Mouse (Mus musculus) liver, embryonic 12.5 days (tissue): ENCODE data around the gene Iqschfp. TPM values are rescaled to one million over a fixed set of nuclear protein-coding genes. Genes with fewer than 3 reads are reported as not detected.

Experiments
- ATAC-seq: fragments of 200-750 bp; cut with Nextera tagmentation; 2 replicates; pipeline ENCODE4 v1.8.0; 2017; ENCODE audit warnings: moderate number of reproducible peaks, mild to moderate bottlenecking, moderate library complexity
- H3K27ac ChIP-seq: fragments of 300-500 bp; sonication (generic); 2 replicates; pipeline ENCODE4 v1.5.1; 2016; ENCODE audit warnings: mild to moderate bottlenecking
- H3K27me3 ChIP-seq: fragments of 300-500 bp; sonication (generic); replicated peaks from 2 replicates; pipeline ENCODE4 v1.6.1; 2016; ENCODE audit warnings: mild to moderate bottlenecking, moderate library complexity
- H3K36me3 ChIP-seq: fragments of 300-500 bp; sonication (generic); 2 replicates; pipeline ENCODE4 v1.6.1; 2016; ENCODE audit warnings: mild to moderate bottlenecking, moderate library complexity
- H3K4me1 ChIP-seq: fragments of 300-500 bp; sonication (generic); 2 replicates; pipeline ENCODE4 v1.6.1; 2016
- H3K4me2 ChIP-seq: fragments of 300-500 bp; sonication (generic); 2 replicates; pipeline ENCODE4 v1.6.1; 2016; ENCODE audit warnings: mild to moderate bottlenecking, moderate library complexity
- H3K4me3 ChIP-seq: fragments of 300-500 bp; sonication (generic); 2 replicates; pipeline ENCODE4 v1.5.1; 2016; ENCODE audit warnings: mild to moderate bottlenecking, moderate library complexity
- H3K9ac ChIP-seq: fragments of 300-500 bp; sonication (generic); 2 replicates; pipeline ENCODE4 v1.6.1; 2016; ENCODE audit warnings: mild to moderate bottlenecking, moderate library complexity
- H3K9me3 ChIP-seq: fragments of 300-500 bp; sonication (generic); replicated peaks from 2 replicates; pipeline ENCODE4 v1.6.1; 2016; ENCODE audit warnings: mild to moderate bottlenecking, moderate library complexity
- WGBS: fragments of 180-500 bp; shearing (Covaris S2); methylation state at CpG from one replicate; pipeline ENCODE4 v1.1.7; 2016; ENCODE audit not compliant: insufficient replicate concordance; 5-methylcytosine and 5-hydroxymethylcytosine counted together
- polyA plus RNA-seq: library from polyadenylated mRNA; unstranded; fragments of >200 nt; fragmentation: Nextera tagmentation; extraction: Ambion mirVana; gene quantifications from 2 replicates; pipeline ENCODE4 v1.2.1, GENCODE M21; 2016

The Iqschfp gene
- polyA plus RNA-seq, 1 experiment from 2014 or later = not detected

DNA sequence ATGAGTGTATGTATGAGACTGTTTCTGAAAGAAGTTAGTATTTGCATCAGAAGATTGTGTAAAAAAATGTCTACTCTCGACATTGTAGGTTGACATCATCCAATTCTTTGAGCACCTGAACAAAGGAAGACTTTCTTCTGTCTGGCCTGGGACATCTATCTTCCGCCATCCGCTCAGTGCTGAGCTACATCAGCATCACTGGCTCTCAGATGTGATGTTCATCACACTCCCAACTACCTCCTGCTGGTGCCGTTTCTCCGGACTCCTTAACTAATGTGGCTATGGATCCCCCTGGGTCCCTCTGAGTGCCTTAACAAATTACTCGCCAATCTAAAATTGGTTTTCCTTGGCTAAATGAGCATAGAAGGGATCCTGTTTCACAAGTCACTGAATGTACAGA, 772.3 kb downstream of the Iqschfp start:
- H3K27ac ChIP-seq = no peak overlapping the region
- no peaks in the 10 kb centered on the region for H3K27me3 ChIP-seq
- no peaks in the 10 kb centered on the region for H3K4me1 ChIP-seq
- 83% methylated on average over 6 of the region's 6 CpGs for WGBS
- no peak overlapping the region for H3K4me3 ChIP-seq
- no peaks in the 10 kb centered on the region for H3K36me3 ChIP-seq
- no peaks in the 10 kb centered on the region for H3K9me3 ChIP-seq
- ATAC-seq = no peak
- no peak overlapping the region for H3K9ac ChIP-seq
- no peak overlapping the region for H3K4me2 ChIP-seq

DNA sequence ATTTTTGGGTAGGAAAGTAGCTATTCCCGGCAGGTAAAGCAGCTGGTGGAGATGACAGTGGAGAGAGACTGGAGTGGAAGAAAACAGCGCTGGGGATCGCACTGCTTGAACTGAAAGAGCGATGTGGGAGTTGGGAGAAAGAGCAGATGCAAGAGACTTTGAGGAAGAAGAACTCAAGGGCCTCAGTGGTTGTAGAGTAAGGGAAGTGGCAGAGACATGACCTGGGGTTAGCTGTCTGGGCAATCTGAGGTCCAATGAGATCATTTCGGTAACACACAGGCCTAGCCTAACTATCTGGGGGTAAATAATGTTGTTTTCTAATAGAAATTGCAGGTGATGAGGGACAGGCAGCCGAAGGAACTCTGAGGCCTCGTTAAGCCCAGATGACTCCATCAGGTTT, 774.3 kb downstream of the Iqschfp start:
- ATAC-seq = no peak
- no peak overlapping the region for H3K27ac ChIP-seq
- H3K4me2 ChIP-seq = no peak overlapping the region
- H3K9me3 ChIP-seq = no peaks in the 10 kb centered on the region
- H3K9ac ChIP-seq = no peak overlapping the region
- H3K27me3 ChIP-seq = no peaks in the 10 kb centered on the region
- H3K4me3 ChIP-seq = no peak overlapping the region
- H3K36me3 ChIP-seq = no peaks in the 10 kb centered on the region
- 62% methylated on average over 7 of the region's 7 CpGs for WGBS
- H3K4me1 ChIP-seq = no peaks in the 10 kb centered on the region

DNA sequence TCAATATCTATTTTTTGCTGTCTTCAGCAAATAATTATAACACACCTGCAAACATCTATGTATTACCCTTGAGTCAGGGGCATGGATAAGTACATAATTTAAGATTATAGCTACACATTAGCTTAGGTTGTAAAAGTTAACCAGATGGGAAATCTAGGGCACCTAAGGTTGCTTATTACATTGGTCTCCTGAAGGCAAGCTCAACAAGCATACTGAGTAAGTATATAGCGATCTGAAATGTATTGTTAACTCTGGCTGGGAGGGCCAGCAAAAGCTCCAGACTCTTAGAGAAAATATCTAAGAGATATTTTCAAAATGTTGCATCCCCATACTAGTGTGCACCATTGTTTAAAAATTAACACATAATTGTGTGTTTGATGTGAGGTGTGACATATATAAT, 775.8 kb downstream of the Iqschfp start:
- no peaks in the 10 kb centered on the region for H3K27me3 ChIP-seq
- H3K4me3 ChIP-seq = no peak overlapping the region
- H3K4me2 ChIP-seq = no peak overlapping the region
- H3K4me1 ChIP-seq = no peaks in the 10 kb centered on the region
- no peak for ATAC-seq
- no peaks in the 10 kb centered on the region for H3K36me3 ChIP-seq
- H3K9ac ChIP-seq = no peak overlapping the region
- WGBS = 80% methylated on average over 1 of the region's 1 CpGs
- no peaks in the 10 kb centered on the region for H3K9me3 ChIP-seq
- H3K27ac ChIP-seq = no peak overlapping the region

DNA sequence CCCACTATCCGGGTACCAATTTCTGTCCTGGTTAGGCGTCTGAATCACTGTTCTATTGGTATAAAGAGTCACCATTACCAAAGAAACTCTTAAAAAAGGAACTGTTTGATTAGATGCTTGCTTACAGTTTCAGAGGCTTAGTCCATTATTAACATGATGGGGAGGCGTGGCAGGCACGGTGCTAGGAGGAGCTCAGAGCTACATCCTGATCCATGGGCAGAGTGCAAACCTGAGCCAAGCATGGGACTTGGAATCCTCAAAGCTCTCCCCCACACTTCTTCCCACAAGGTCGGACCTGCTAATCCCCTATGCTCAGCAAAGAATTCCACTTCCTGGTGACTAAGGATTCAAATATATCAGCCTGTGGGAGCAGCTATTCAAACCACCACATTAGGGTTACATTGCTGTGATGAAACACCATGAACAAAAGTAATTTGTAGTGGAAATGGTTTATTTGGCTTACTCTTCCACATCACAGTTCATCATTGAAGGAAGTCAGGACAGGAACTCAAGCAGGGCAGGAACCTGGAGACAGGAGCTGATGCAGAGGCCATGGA, 777.5 kb downstream of the Iqschfp start:
- no peak overlapping the region for H3K4me3 ChIP-seq
- H3K4me1 ChIP-seq = no peaks in the 10 kb centered on the region
- no peak overlapping the region for H3K9ac ChIP-seq
- no peaks in the 10 kb centered on the region for H3K27me3 ChIP-seq
- H3K27ac ChIP-seq = no peak overlapping the region
- no peaks in the 10 kb centered on the region for H3K9me3 ChIP-seq
- no peak overlapping the region for H3K4me2 ChIP-seq
- no peak for ATAC-seq
- WGBS = 68% methylated on average over 5 of the region's 5 CpGs
- no peaks in the 10 kb centered on the region for H3K36me3 ChIP-seq

DNA sequence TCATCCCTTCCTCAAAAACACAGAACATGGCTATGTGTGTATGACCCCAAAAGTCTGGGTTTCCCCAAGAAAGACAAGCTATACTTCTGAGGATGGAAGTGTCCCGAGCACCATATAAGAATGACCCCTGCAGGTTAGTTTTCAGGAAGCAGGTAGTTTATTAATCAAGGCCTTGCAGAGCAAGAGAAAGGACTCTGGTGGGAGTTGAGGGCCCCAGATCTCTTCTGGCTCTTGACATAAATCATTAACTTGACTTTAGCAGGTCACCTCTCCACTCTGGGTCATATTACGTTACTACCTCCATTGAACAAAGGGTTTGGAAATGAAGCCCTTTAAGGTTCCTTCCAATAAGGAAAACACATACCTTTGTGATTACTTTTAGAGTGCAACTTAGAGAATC, 782.7 kb downstream of the Iqschfp start:
- H3K9ac ChIP-seq = no peak overlapping the region
- H3K4me1 ChIP-seq = peaks cover 29% of the 10 kb centered on the region
- no peak overlapping the region for H3K4me2 ChIP-seq
- no peaks in the 10 kb centered on the region for H3K27me3 ChIP-seq
- WGBS = 65% methylated on average over 2 of the region's 2 CpGs
- ATAC-seq = no peak
- H3K4me3 ChIP-seq = no peak overlapping the region
- H3K36me3 ChIP-seq = no peaks in the 10 kb centered on the region
- H3K27ac ChIP-seq = no peak overlapping the region
- H3K9me3 ChIP-seq = no peaks in the 10 kb centered on the region

DNA sequence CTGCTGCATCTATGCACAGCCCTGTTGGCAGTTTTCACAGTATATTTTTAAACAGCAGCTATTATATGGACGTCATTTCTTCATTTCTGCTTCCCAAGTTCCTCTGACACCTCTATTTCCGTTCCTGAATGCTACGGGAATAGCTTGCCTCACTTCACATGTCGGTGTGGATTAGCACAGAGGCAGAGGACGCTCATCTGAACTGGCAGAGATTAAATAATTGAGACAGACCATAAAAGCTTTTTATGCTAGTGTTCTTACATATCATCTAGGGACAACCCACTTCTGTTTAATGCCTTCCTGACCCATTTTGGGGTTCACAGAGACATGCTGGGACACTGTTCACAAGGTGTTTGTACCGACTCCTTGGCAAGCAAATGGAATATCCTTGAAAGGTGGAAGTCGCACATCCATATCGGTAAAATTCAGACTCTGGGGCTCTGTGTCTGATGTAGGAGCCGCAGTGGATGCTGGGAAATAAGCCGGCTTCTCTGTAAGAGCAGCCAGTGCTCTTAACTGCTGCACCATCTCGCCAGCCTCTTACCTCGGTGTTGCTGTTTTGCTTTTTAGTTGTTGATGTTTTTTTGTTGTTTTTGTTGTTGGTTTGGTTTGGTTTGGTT, 783.3 kb downstream of the Iqschfp start:
- no peak for ATAC-seq
- no peak overlapping the region for H3K4me2 ChIP-seq
- WGBS = 77% methylated on average over 12 of the region's 12 CpGs

More for the DNA sequence above, 783.3 kb downstream of the Iqschfp start:
- Histone ChIP-seq H3K9ac (no peak overlapping the region), H3K36me3 (no peaks in the 10 kb centered on the region), H3K4me3 (no peak overlapping the region), H3K27ac (no peak overlapping the region), H3K9me3 (no peaks in the 10 kb centered on the region), H3K4me1 (peaks cover 29% of the 10 kb centered on the region), H3K27me3 (no peaks in the 10 kb centered on the region)

Other genes with a start within 250 kb of the Iqschfp start
- gene Iqcj, start within 50 bp of the Iqschfp start, polyA plus RNA-seq = not detected in 2 replicates
- 5.0 and 5.8 TPM in 2 replicates for gene Schip1, start 172.6 kb downstream of the Iqschfp start, polyA plus RNA-seq